Mouse (Mus musculus) adrenal gland, postnatal 4 days (tissue): Measurements from ENCODE around the gene Clec1b. TPM values are rescaled to one million over a fixed set of nuclear protein-coding genes. Genes with fewer than 3 reads are reported as not detected.

ENCODE experiments used
- DNase-seq, 2 experiments: peaks; one replicate each; pipeline ENCODE4 v3.0.0; 2021 to 2022; ENCODE audit warnings: low spot score in 2 of 2, mixed read lengths in 2 of 2
- total RNA-seq, 2 experiments: library from RNA; stranded (reverse); gene quantifications; 2 replicates each; pipeline ENCODE4 v1.2.3; 2021

The Clec1b gene
- total RNA-seq, 2 experiments from 2014 or later: 2.2 to 3.9 TPM

GRCm38 (mm10) chr6:129407324-129407723, 10.2 kb downstream of the Clec1b start:
- DNase-seq: no peak

DNA sequence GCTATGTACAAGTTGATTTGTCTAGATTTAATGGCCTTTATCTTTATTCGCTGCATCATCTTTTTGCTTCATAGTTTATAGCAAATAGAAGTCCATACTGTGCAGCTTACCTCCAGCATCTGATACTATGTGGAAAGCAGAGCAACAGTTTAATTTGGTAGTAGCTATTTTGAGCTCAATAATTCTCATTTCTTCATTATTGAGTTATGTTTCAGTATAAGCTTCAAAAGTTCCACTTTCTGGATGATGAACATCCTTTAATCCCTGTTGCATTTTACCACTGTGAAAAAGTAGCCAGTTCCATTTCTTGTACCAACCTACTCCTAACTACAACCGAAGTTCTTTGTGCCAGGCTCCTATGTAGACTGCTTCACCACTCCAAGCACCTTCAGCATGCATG, 11.5 kb downstream of the Clec1b start, which contains the start of gene Clec9a:
TSS of gene Clec9a (plus strand) at position 301 of the 400 bp plus-strand sequence.
- no peak for DNase-seq

DNA sequence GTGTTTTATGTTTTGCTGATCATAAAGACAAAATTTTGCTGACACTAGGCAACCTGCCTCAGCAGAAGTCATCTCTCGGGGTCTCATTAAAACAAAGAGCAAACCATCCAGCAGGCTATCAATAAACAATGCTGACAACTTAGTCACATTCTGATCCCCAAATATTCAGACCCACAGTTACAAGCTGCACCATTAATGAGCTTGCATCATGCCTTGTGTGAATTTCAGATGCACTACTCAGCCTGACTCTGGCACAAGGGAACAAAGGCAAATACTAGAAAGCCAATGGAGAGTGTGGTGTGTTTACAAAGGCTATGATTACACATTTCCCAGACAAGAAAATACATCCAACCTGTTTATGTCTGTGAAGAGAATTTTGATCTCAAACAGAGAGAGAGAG, 17.1 kb downstream of the Clec1b start:
- DNase-seq: no peak

GRCm38 (mm10) chr6:129422311-129422710, 25.2 kb downstream of the Clec1b start:
- no peak for DNase-seq

DNA sequence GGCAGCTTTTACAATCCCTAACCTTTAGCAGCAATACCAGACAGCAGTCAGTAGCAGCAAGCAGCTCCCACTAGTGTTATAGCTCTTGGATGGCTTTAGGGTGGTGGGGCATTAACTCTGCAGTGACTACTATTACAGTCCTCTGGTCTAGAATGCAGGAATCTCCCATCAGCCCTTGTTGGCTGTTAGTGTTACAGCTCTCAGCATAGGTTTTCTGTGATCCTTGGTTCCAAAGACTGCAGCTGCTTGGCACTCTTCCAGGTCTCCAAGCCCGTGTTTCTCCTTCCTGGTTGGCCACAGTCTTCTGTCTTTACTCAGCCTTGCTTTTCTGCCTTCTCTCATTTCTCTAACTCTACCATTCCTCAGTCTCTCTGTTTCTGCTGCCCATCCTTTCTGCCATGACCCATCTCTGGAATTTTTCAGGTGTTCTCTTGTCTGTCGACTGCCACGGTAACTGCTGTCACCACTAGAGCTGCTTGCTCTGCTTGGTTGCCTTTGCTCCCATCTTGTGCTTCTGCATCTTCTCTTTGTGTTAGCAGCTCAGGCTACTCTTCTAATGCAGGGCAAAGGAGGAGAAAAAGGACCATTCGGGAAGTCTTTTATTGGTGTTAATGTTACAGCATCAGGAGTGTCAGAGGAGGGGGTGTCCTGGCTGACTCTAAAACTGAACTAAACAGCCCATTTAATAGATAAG, 26.1 kb downstream of the Clec1b start:
- no peak for DNase-seq

GRCm38 (mm10) chr6:129423734-129424072, 26.6 kb downstream of the Clec1b start:
- DNase-seq: peak; percentile 65 to 75

- DNase-seq: no peak
These were observed 28.1 kb downstream of the Clec1b start for GRCm38 (mm10) chr6:129425217-129425616.

- no peak for DNase-seq
These were observed 28.7 kb downstream of the Clec1b start for GRCm38 (mm10) chr6:129425812-129426211.

GRCm38 (mm10) chr6:129427281-129427680, 30.2 kb downstream of the Clec1b start:
- DNase-seq: no peak

DNA sequence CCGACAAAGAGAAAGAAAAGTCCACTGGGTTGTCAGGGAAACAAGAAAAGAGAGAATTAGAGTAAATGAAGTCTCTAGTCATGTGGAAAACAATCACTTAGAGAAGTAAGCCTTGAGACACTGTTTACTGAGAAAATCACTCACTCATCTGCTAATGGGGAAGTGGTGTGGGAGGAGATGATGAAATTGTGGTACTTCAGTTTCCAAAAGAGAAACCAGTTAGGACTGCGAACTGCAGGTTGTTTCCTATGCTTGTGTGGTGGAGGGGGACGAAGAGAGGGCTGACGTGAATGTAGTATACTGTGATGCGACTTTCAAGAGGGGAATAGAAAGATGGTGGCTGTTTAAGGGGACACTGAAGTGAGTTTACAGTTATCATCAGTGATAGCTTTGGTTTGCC, 37.1 kb downstream of the Clec1b start:
- DNase-seq: no peak

- no peak for DNase-seq
These were observed 38.9 kb downstream of the Clec1b start for GRCm38 (mm10) chr6:129436025-129436424.

GRCm38 (mm10) chr6:129438033-129438432, 40.9 kb downstream of the Clec1b start:
- no peak for DNase-seq

GRCm38 (mm10) chr6:129449743-129450142, 52.6 kb downstream of the Clec1b start:
- DNase-seq: no peak

DNA sequence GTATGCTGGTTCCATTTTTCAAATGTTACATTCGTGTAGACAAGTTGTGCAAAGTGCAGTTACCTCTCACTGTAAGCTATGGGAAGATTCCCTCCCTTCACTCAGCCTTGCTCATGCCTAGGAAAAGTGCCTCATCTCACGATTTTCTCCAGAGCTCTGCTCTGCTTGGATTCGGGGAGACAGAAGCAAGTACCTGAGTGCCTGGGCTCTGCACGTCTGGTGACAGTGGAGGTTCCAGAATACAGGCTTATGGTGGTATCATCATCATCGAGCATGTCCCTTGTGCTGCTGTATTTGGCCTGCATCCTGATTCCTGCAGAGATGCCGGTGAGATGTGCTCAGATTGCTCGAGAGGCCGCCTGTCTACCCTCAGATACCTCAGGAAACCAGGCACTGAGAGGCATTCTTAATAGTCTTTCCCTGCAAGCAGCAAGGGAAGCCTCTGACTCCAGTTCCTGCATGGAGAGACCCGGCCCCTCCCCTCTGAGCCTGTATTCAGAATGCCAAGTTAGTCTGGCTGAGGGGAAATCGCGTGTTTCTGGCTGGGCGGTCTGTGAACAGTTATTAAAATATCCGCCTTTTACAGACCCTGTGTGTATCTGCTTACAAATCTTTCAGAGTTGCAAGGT, 54.4 kb downstream of the Clec1b start, which contains the start of gene Clec1a:
TSS of gene Clec1a (minus strand) at position 590 of the 629 bp plus-strand sequence.
- DNase-seq: no peak

Other genes starting within 250 kb of the Clec1b start
- 10 to 100 TPM; 34.7 to 49.1 TPM for gene Clec2d, start 216.7 kb upstream of the Clec1b start, total RNA-seq
- gene Cd69, start 121.9 kb upstream of the Clec1b start, total RNA-seq: under 1 TPM in 1 of 2 experiments, not detected in 1; 0.34 TPM
- not detected for gene 4922502D21Rik, start 65.5 kb upstream of the Clec1b start, total RNA-seq
- 1 to 10 TPM; 1.1 to 2.0 TPM for gene Clec12a, start 54.6 kb upstream of the Clec1b start, total RNA-seq
- under 1 TPM in 1 of 2 experiments, not detected in 1; 0.31 TPM for gene Clec12b, start 11.4 kb upstream of the Clec1b start, total RNA-seq
- gene Clec9a, start 11.6 kb downstream of the Clec1b start, total RNA-seq: under 1 TPM; 0.31 to 0.40 TPM
- gene Clec1a, start 54.7 kb downstream of the Clec1b start, total RNA-seq: 10 to 100 TPM in 1 of 2 experiments, 1 to 10 TPM in 1; 9.2 to 11.1 TPM
- gene Olr1, start 109.9 kb downstream of the Clec1b start, total RNA-seq: under 1 TPM; 0.36 to 0.65 TPM
- gene Tmem52b, start 115.3 kb downstream of the Clec1b start, total RNA-seq: 10 to 100 TPM in 1 of 2 experiments, under 1 TPM in 1; 0.96 to 31.1 TPM
- gene Gabarapl1, start 135.9 kb downstream of the Clec1b start, total RNA-seq: 100 to 1,000 TPM; 135 to 141 TPM
- not detected for gene Klre1, start 180.6 kb downstream of the Clec1b start, total RNA-seq
- 1 to 10 TPM in 1 of 2 experiments, under 1 TPM in 1; 0.56 to 1.1 TPM for gene Klrd1, start 194.5 kb downstream of the Clec1b start, total RNA-seq
- gene Klrk1, start 226.6 kb downstream of the Clec1b start, total RNA-seq: under 1 TPM; 0.25 to 0.34 TPM
- not detected for gene Klrc3, start 246.0 kb downstream of the Clec1b start, total RNA-seq